In genomic region chr14:93450930-93451665, GRCm38 (mm10) we compare ENCODE assay signal across 13 mouse cellular contexts.
"Had no signal": no experiment of that assay in that cellular context is flagged by ENCODE, and none has a peak within 500 bp of the region (broad histone marks: within the 10 kb centered on the region; RNA-seq: fewer than 3 reads in every experiment).

No protein-coding gene starts in this region.

- H3K27me3 ChIP-seq: limb, embryonic 15.5 days; liver, embryonic 12.5 days; megakaryocyte, embryonic 14.5 days; midbrain, embryonic 15.5 days; neural tube, embryonic 12.5 days had no signal

- H3K4me1 ChIP-seq: limb, embryonic 15.5 days; liver, embryonic 12.5 days; megakaryocyte, embryonic 14.5 days; midbrain, embryonic 15.5 days; neural tube, embryonic 12.5 days had no signal

- DNase-seq: kidney, postnatal 25 days; lung, embryonic 14.5 days; lung, postnatal 10 days; thymus, postnatal 4 days had no signal

- ATAC-seq: liver, embryonic 12.5 days; midbrain, embryonic 15.5 days had no signal

- H3K27ac ChIP-seq: left cerebral cortex, adult 2 months; limb, embryonic 15.5 days; liver, embryonic 12.5 days; macrophage; midbrain, embryonic 15.5 days; neural tube, embryonic 12.5 days; stomach, postnatal 0 days had no signal

- H3K9ac ChIP-seq: limb, embryonic 15.5 days; liver, embryonic 12.5 days; lung, embryonic 14.5 days; midbrain, embryonic 15.5 days; neural tube, embryonic 12.5 days had no signal

- H3K36me3 ChIP-seq: limb, embryonic 15.5 days; liver, embryonic 12.5 days; midbrain, embryonic 15.5 days; neural tube, embryonic 12.5 days had no signal

- H3K4me3 ChIP-seq: left cerebral cortex, adult 2 months; limb, embryonic 15.5 days; liver, embryonic 12.5 days; megakaryocyte, embryonic 14.5 days; midbrain, embryonic 15.5 days; neural tube, embryonic 12.5 days had no signal

- H3K9me3 ChIP-seq: limb, embryonic 15.5 days; liver, embryonic 12.5 days; megakaryocyte, embryonic 14.5 days; midbrain, embryonic 15.5 days; neural tube, embryonic 12.5 days had no signal

- H3K4me2 ChIP-seq: limb, embryonic 15.5 days; liver, embryonic 12.5 days; lung, embryonic 14.5 days; midbrain, embryonic 11.5 days; midbrain, embryonic 15.5 days; neural tube, embryonic 12.5 days had no signal
